Mouse (Mus musculus) embryonic facial prominence, embryonic 11.5 days (tissue): Measurements from ENCODE around the gene Nosip. TPM values are rescaled to one million over a fixed set of nuclear protein-coding genes. Genes with fewer than 3 reads are reported as not detected.
"Not testable (repeated sequence)": the region's sequence is repeated elsewhere in the genome, so short reads cannot be mapped to it uniquely, and the experiment has no call there.

Experiments
- ATAC-seq: fragments of 200-750 bp; cut with Nextera tagmentation; replicated peaks from 2 replicates; pipeline ENCODE4 v1.8.0; 2017; ENCODE audit warnings: low read depth; ENCODE audit not compliant: insufficient number of reproducible peaks, low FRiP score, low TSS enrichment
- DNase-seq: peaks from one replicate; pipeline ENCODE4 v3.0.0-alpha.2; 2015; ENCODE audit warnings: low spot score
- H3K27ac ChIP-seq: fragments of 300-500 bp; sonication (generic); replicated peaks from 2 replicates; pipeline ENCODE4 v1.5.1; 2014; ENCODE audit warnings: mild to moderate bottlenecking, low read depth, low read length, control low read depth
- H3K27me3 ChIP-seq: fragments of 300-500 bp; sonication (generic); 2 replicates; pipeline ENCODE4 v1.6.1; 2014; ENCODE audit warnings: mild to moderate bottlenecking, low read length, moderate library complexity, mixed read lengths; ENCODE audit not compliant: control insufficient read depth, insufficient read depth
- H3K36me3 ChIP-seq: fragments of 300-500 bp; sonication (generic); replicated peaks from 2 replicates; pipeline ENCODE4 v1.6.1; 2014; ENCODE audit warnings: low read depth, mild to moderate bottlenecking, low read length, moderate library complexity, mixed read lengths; ENCODE audit not compliant: control insufficient read depth, insufficient read depth
- H3K4me1 ChIP-seq: fragments of 300-500 bp; sonication (generic); 2 replicates; pipeline ENCODE4 v1.6.1; 2014; ENCODE audit warnings: low read length, mixed read lengths; ENCODE audit not compliant: control insufficient read depth, insufficient read depth
- H3K4me2 ChIP-seq: fragments of 300-500 bp; sonication (generic); 2 replicates; pipeline ENCODE4 v1.6.1; 2014; ENCODE audit warnings: low read depth, mild to moderate bottlenecking, control low read depth, low read length, moderate library complexity
- H3K4me3 ChIP-seq: fragments of 300-500 bp; sonication (generic); 2 replicates; pipeline ENCODE4 v1.5.1; 2014; ENCODE audit warnings: low read depth, low read length, control low read depth
- H3K9ac ChIP-seq: fragments of 300-500 bp; sonication (generic); replicated peaks from 2 replicates; pipeline ENCODE4 v1.6.1; 2014; ENCODE audit warnings: mild to moderate bottlenecking, control low read depth, low read length
- H3K9me3 ChIP-seq: fragments of 300-500 bp; sonication (generic); replicated peaks from 2 replicates; pipeline ENCODE4 v1.6.1; 2016; ENCODE audit warnings: mild to moderate bottlenecking, low read length, inconsistent platforms, mixed read lengths; ENCODE audit not compliant: control insufficient read depth
- WGBS: fragments of 180-500 bp; shearing (Covaris S2); extraction: QIAGEN DNeasy Blood & Tissue Kit; methylation state at CpG from one replicate; pipeline ENCODE4 v1.1.7; 2014; 5-methylcytosine and 5-hydroxymethylcytosine counted together
- polyA plus RNA-seq: library from polyadenylated mRNA; unstranded; fragments of >200 nt; fragmentation: Nextera tagmentation; extraction: Ambion mirVana; gene quantifications from 2 replicates; pipeline ENCODE4 v1.2.1, GENCODE M21; 2014

Gene Nosip
- polyA plus RNA-seq, 1 experiment from 2014 or later = 63.8 TPM

- not testable (repeated sequence) for H3K9me3 ChIP-seq, H3K4me2 ChIP-seq, H3K36me3 ChIP-seq, H3K9ac ChIP-seq, H3K4me3 ChIP-seq, DNase-seq, H3K27me3 ChIP-seq, ATAC-seq, H3K27ac ChIP-seq, H3K4me1 ChIP-seq
- WGBS = 92% methylated on average over 14 of the region's 14 CpGs
Measured at GRCm38 (mm10) chr7:45095965-45096364, 33.7 kb downstream of the Nosip start.

GRCm38 (mm10) chr7:45097479-45097878 is 35.2 kb downstream of the Nosip start:
- Histone ChIP-seq H3K4me1 (no peaks in the 10 kb centered on the region), H3K9me3 (no peaks in the 10 kb centered on the region), H3K27ac (no peak overlapping the region), H3K4me2 (no peak overlapping the region), H3K4me3 (no peak overlapping the region), H3K9ac (no peak overlapping the region), H3K27me3 (no peaks in the 10 kb centered on the region), H3K36me3 (no peaks in the 10 kb centered on the region)
- DNase-seq = no peak
- ATAC-seq = no peak
- 52% methylated on average over 6 of the region's 6 CpGs for WGBS

- Histone ChIP-seq H3K9me3 (no peaks in the 10 kb centered on the region), H3K27me3 (no peaks in the 10 kb centered on the region), H3K9ac (no peak overlapping the region), H3K4me1 (no peaks in the 10 kb centered on the region; the same call in 1 of the 2 replicates), H3K27ac (no peak overlapping the region), H3K4me2 (no peak overlapping the region), H3K36me3 (no peaks in the 10 kb centered on the region), H3K4me3 (no peak overlapping the region)
- ATAC-seq (no peak), DNase-seq (no peak)
- WGBS = 89% methylated on average over 8 of the region's 8 CpGs
Measured at GRCm38 (mm10) chr7:45098541-45099240, 36.5 kb downstream of the Nosip start.

GRCm38 (mm10) chr7:45100046-45100445 is 37.8 kb downstream of the Nosip start:
- H3K4me3 ChIP-seq = no peak overlapping the region
- ATAC-seq (no peak), DNase-seq (no peak)
- H3K4me2 ChIP-seq = no peak overlapping the region
- no peak overlapping the region for H3K9ac ChIP-seq
- H3K9me3 ChIP-seq = no peaks in the 10 kb centered on the region
- H3K36me3 ChIP-seq = no peaks in the 10 kb centered on the region
- H3K27me3 ChIP-seq = no peaks in the 10 kb centered on the region
- H3K27ac ChIP-seq = no peak overlapping the region
- no peaks in the 10 kb centered on the region; the same call in 1 of the 2 replicates for H3K4me1 ChIP-seq
- 95% methylated on average over 6 of the region's 6 CpGs for WGBS

- no peak for ATAC-seq
- no peaks in the 10 kb centered on the region for H3K9me3 ChIP-seq
- no peak overlapping the region for H3K4me3 ChIP-seq
- DNase-seq = no peak
- no peak overlapping the region for H3K27ac ChIP-seq
- WGBS = 89% methylated on average over 11 of the region's 11 CpGs
- H3K27me3 ChIP-seq = no peaks in the 10 kb centered on the region
- no peaks in the 10 kb centered on the region; the same call in 1 of the 2 replicates for H3K4me1 ChIP-seq
- H3K9ac ChIP-seq = no peak overlapping the region
- no peaks in the 10 kb centered on the region for H3K36me3 ChIP-seq
- H3K4me2 ChIP-seq = no peak overlapping the region
Measured at GRCm38 (mm10) chr7:45102441-45102840, 40.2 kb downstream of the Nosip start.

GRCm38 (mm10) chr7:45102940-45103585 is 40.8 kb downstream of the Nosip start:
- 51% methylated on average over 9 of the region's 9 CpGs for WGBS
- DNase-seq (no peak), ATAC-seq (no peak)
- no peaks in the 10 kb centered on the region; the same call in 1 of the 2 replicates for H3K4me1 ChIP-seq
- H3K36me3 ChIP-seq = no peaks in the 10 kb centered on the region
- H3K4me2 ChIP-seq = peak overlapping the region; percentile 7; the same call in 1 of the 2 replicates
- H3K4me3 ChIP-seq = no peak overlapping the region
- H3K27me3 ChIP-seq = no peaks in the 10 kb centered on the region
- peak overlapping the region; percentile 62; the same call in 1 of the 2 replicates for H3K27ac ChIP-seq
- H3K9me3 ChIP-seq = no peaks in the 10 kb centered on the region
- H3K9ac ChIP-seq = peak overlapping the region; percentile 43

GRCm38 (mm10) chr7:45103652-45104180 is 41.5 kb downstream of the Nosip start, which contains the start of gene Fcgrt:
Gene Fcgrt (minus strand): TSS chr7:45103851.
- no peak within 1 kb of the TSS for H3K4me3 ChIP-seq
- peak within 1 kb of the TSS; percentile 43 for H3K9ac ChIP-seq
- H3K27ac ChIP-seq = peak within 1 kb of the TSS; percentile 62
- no peaks in the 10 kb centered on the region for H3K9me3 ChIP-seq
- no peaks in the 10 kb centered on the region; the same call in 1 of the 2 replicates for H3K4me1 ChIP-seq
- peak within 1 kb of the TSS; percentile 7; the same call in 1 of the 2 replicates for H3K4me2 ChIP-seq
- no peaks in the 10 kb centered on the region for H3K36me3 ChIP-seq
- ATAC-seq (peak; percentile 50; the same call in 1 of the 2 replicates), DNase-seq (no peak)
- WGBS = 57% methylated on average over 7 of the region's 7 CpGs
- H3K27me3 ChIP-seq = no peaks in the 10 kb centered on the region

GRCm38 (mm10) chr7:45104941-45105340 is 42.7 kb downstream of the Nosip start:
- H3K9ac ChIP-seq = no peak overlapping the region
- H3K4me3 ChIP-seq = no peak overlapping the region
- H3K27me3 ChIP-seq = no peaks in the 10 kb centered on the region
- no peaks in the 10 kb centered on the region; the same call in 1 of the 2 replicates for H3K4me1 ChIP-seq
- H3K4me2 ChIP-seq = no peak overlapping the region
- no peaks in the 10 kb centered on the region for H3K9me3 ChIP-seq
- no peaks in the 10 kb centered on the region for H3K36me3 ChIP-seq
- ATAC-seq = no peak
- no peak for DNase-seq
- 77% methylated on average over 5 of the region's 5 CpGs for WGBS
- H3K27ac ChIP-seq = no peak overlapping the region
